Mouse (Mus musculus): ENCODE data around the gene C9. TPM values are rescaled to one million over a fixed set of nuclear protein-coding genes. Genes with fewer than 3 reads are reported as not detected.
A peak's percentile ranks its signal among the peaks of the same experiment; 100 is the strongest.

Gene C9
- polyA plus RNA-seq, 1 experiment: not detected

- no peak for DNase-seq (ENCODE audit: low read depth, low spot score)
- WGBS: 86% methylated on average over 10 of the region's 10 CpGs
These were observed 21.9 kb downstream of the C9 start for GRCm38 (mm10) chr15:6466995-6467394.

GRCm38 (mm10) chr15:6468845-6469244, 23.7 kb downstream of the C9 start:
- DNase-seq (ENCODE audit: low read depth, low spot score): no peak
- 77% methylated on average over 1 of the region's 1 CpGs for WGBS

GRCm38 (mm10) chr15:6469384-6469783, 24.3 kb downstream of the C9 start:
- no peak for DNase-seq (ENCODE audit: low read depth, low spot score)
- WGBS: 78% methylated on average over 3 of the region's 3 CpGs

- WGBS: 70% methylated on average over 3 of the region's 3 CpGs
- DNase-seq (ENCODE audit: low read depth, low spot score): no peak
These were observed 38.4 kb downstream of the C9 start for GRCm38 (mm10) chr15:6483561-6483960.

GRCm38 (mm10) chr15:6492386-6492785, 47.3 kb downstream of the C9 start:
- no peak for DNase-seq (ENCODE audit: low read depth, low spot score)
- 85% methylated on average over 2 of the region's 2 CpGs for WGBS

GRCm38 (mm10) chr15:6498396-6499070, 53.4 kb downstream of the C9 start:
- DNase-seq (ENCODE audit: low read depth, low spot score): no peak
- 85% methylated on average over 10 of the region's 10 CpGs for WGBS

- 30% methylated on average over 1 of the region's 1 CpGs for WGBS
- peak; percentile 3 for DNase-seq (ENCODE audit: low read depth, low spot score)
These were observed 55.7 kb downstream of the C9 start for GRCm38 (mm10) chr15:6500787-6501186.

- 96% methylated on average over 1 of the region's 1 CpGs for WGBS
- DNase-seq (ENCODE audit: low read depth, low spot score): no peak
These were observed 72.4 kb downstream of the C9 start for GRCm38 (mm10) chr15:6517525-6517924.

GRCm38 (mm10) chr15:6519417-6520255, 74.5 kb downstream of the C9 start:
- 79% methylated on average over 19 of the region's 19 CpGs for WGBS
- DNase-seq (ENCODE audit: low read depth, low spot score): no peak

GRCm38 (mm10) chr15:6520505-6521155, 75.5 kb downstream of the C9 start:
- no peak for DNase-seq (ENCODE audit: low read depth, low spot score)
- WGBS: 68% methylated on average over 10 of the region's 10 CpGs

- 47% methylated on average over 8 of the region's 8 CpGs for WGBS
These were observed 77.6 kb downstream of the C9 start, which contains the start of gene Fyb for GRCm38 (mm10) chr15:6522653-6523167. Gene Fyb (plus strand): TSS chr15:6522853.

GRCm38 (mm10) chr15:6524801-6525200, 79.7 kb downstream of the C9 start:
- 92% methylated on average over 2 of the region's 2 CpGs for WGBS
- no peak for DNase-seq (ENCODE audit: low read depth, low spot score)

More at GRCm38 (mm10) chr15:6522653-6523167, 77.6 kb downstream of the C9 start, which contains the start of gene Fyb:
- no peak for DNase-seq (ENCODE audit: low read depth, low spot score)

- no peak for DNase-seq (ENCODE audit: low read depth, low spot score)
- WGBS: 70% methylated on average over 3 of the region's 3 CpGs
These were observed 80.3 kb downstream of the C9 start for GRCm38 (mm10) chr15:6525386-6525785.

GRCm38 (mm10) chr15:6533858-6534343, 88.8 kb downstream of the C9 start:
- no peak for DNase-seq (ENCODE audit: low read depth, low spot score)
- 74% methylated on average over 3 of the region's 3 CpGs for WGBS

- WGBS: 82% methylated on average over 8 of the region's 8 CpGs
- DNase-seq (ENCODE audit: low read depth, low spot score): no peak
These were observed 89.5 kb downstream of the C9 start for GRCm38 (mm10) chr15:6534592-6534991.

- WGBS: 41% methylated on average over 7 of the region's 7 CpGs
- no peak for DNase-seq (ENCODE audit: low read depth, low spot score)
These were observed 94.7 kb downstream of the C9 start for GRCm38 (mm10) chr15:6539639-6540338.

Measured in large intestine, adult 2 months (tissue).